In the genomic region with DNA sequence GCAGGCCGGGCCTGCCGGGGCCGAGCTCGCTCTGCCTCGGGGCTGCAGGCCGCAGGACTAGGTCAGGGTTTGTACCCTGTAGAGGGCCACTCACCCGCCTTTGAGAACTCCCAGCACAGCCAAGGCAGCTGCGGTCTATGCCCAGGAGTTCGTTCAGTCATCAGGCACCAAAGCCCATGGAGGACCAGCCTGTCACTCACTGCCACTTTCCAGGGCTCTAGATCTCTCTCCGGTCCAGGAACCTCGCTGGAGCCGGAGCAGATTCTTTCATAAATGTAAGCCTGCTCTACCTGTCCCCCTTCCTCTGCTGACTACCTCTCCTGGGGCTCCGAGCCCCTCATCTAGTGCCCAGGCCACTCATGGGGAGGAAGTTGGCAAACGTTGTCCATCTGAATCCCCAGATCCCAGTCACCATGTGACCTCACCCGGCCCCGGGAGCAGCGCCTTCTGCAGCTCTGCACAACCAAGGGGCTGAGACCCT, we compare ENCODE assay signal across 8 mouse cellular contexts. TPM values are rescaled to one million over a fixed set of nuclear protein-coding genes. Genes with fewer than 3 reads are reported as not detected.
A peak's percentile ranks its signal among the peaks of the same experiment; 100 is the strongest.
DNase-seq lines count a peak whose midpoint lies in the region; ATAC-seq lines count a peak whose summit lies in the region.

No protein-coding gene starts in this region.

- peaks cover 16% of the 10 kb centered on the region for H3K4me1 ChIP-seq in forebrain, embryonic 16.5 days (replicated peaks; ENCODE audit: control insufficient read depth, insufficient read depth, low read length)
- H3K4me1 ChIP-seq in liver, embryonic 11.5 days (replicated peaks; ENCODE audit: control insufficient read depth, insufficient read depth, low read length), result peaks cover 19% of the 10 kb centered on the region

- peaks cover 30% of the 10 kb centered on the region for H3K36me3 ChIP-seq in forebrain, embryonic 16.5 days (ENCODE audit: control insufficient read depth, insufficient read depth)
- peaks cover 39% of the 10 kb centered on the region for H3K36me3 ChIP-seq in liver, embryonic 11.5 days (ENCODE audit: control insufficient read depth, insufficient read depth, low read length)

- peak overlapping the region; percentile 85 for H3K4me2 ChIP-seq in forebrain, embryonic 16.5 days (ENCODE audit: low read length)
- H3K4me2 ChIP-seq in liver, embryonic 11.5 days, result peak overlapping the region; percentile 98

- peak overlapping the region; percentile 68 for H3K4me3 ChIP-seq in forebrain, embryonic 16.5 days (replicated peaks; ENCODE audit: low read length)
- peak overlapping the region; percentile 94 for H3K4me3 ChIP-seq in liver, embryonic 11.5 days (ENCODE audit: low read depth, low read length)

- H3K9ac ChIP-seq in forebrain, embryonic 16.5 days (replicated peaks; ENCODE audit: low read depth, low read length), result peak overlapping the region; percentile 68
- H3K9ac ChIP-seq in liver, embryonic 11.5 days (ENCODE audit: low read depth, low read length), result peak overlapping the region; percentile 90

- under 1% methylated on average over 17 of the region's 17 CpGs for WGBS in forebrain, embryonic 16.5 days
- WGBS in liver, embryonic 11.5 days, result 16% methylated on average over 17 of the region's 17 CpGs

- H3K27me3 ChIP-seq in forebrain, embryonic 16.5 days (replicated peaks; ENCODE audit: control insufficient read depth, insufficient read depth, low read length), result no peaks in the 10 kb centered on the region
- no peaks in the 10 kb centered on the region for H3K27me3 ChIP-seq in liver, embryonic 11.5 days (replicated peaks; ENCODE audit: control insufficient read depth, insufficient read depth, low read length)

- no peaks in the 10 kb centered on the region for H3K9me3 ChIP-seq in forebrain, embryonic 16.5 days (ENCODE audit: control insufficient read depth, low read length)
- no peaks in the 10 kb centered on the region for H3K9me3 ChIP-seq in liver, embryonic 11.5 days (ENCODE audit: control insufficient read depth, low read length)

- no peak for ATAC-seq in forebrain, embryonic 16.5 days
- no peak for ATAC-seq in liver, embryonic 11.5 days (replicated peaks; ENCODE audit: low FRiP score)

- H3K27ac ChIP-seq in forebrain, embryonic 16.5 days (ENCODE audit: low read length), result peak overlapping the region; percentile 56
- peak overlapping the region; percentile 55 for H3K27ac ChIP-seq in liver, embryonic 11.5 days (ENCODE audit: low read depth, low read length)

- DNase-seq in kidney, adult 18-20 months, result peak; percentile 33
- no peak for DNase-seq in kidney, postnatal 14 days
- DNase-seq in adrenal gland, postnatal 14 days, result peak; percentile 47
- no peak for DNase-seq in liver, embryonic 11.5 days (ENCODE audit: low spot score)
- peak; percentile 63 for DNase-seq in retina, postnatal 1 day
- no peak for DNase-seq in right cerebral cortex, postnatal 36 days (ENCODE audit: low spot score in 2 of 2)
- DNase-seq in left cerebral cortex, adult 11 months (ENCODE audit: low spot score), result no peak

RNA-seq across cellular contexts. Expression of gene Plekhn1, which starts 0.6 kb away (rescaled TPM):
- total RNA-seq in adrenal gland, postnatal 14 days (2021), result 15.7 TPM in 2 replicates
- polyA plus RNA-seq in forebrain, embryonic 16.5 days (2015; fragmentation: Nextera tagmentation; extraction: Ambion mirVana), result 27.6 and 31.9 TPM in 2 replicates
- 9.1 and 11.8 TPM in 2 replicates for polyA plus RNA-seq in liver, embryonic 11.5 days (2014; fragmentation: Nextera tagmentation; extraction: Ambion mirVana)

RNA-seq across cellular contexts. Expression of gene Noc2l, which starts 1.7 kb away (rescaled TPM):
- 42.5 and 48.9 TPM in 2 replicates for total RNA-seq in adrenal gland, postnatal 14 days (2021)
- polyA plus RNA-seq in forebrain, embryonic 16.5 days (2015; fragmentation: Nextera tagmentation; extraction: Ambion mirVana), result 55.3 and 61.4 TPM in 2 replicates
- polyA plus RNA-seq in liver, embryonic 11.5 days (2014; fragmentation: Nextera tagmentation; extraction: Ambion mirVana), result 152 and 155 TPM in 2 replicates

RNA-seq across cellular contexts. Expression of gene Perm1, which starts 18.4 kb away (rescaled TPM):
- total RNA-seq in adrenal gland, postnatal 14 days (2021), result 14.2 and 16.2 TPM in 2 replicates
- 1.7 and 1.8 TPM in 2 replicates for polyA plus RNA-seq in forebrain, embryonic 16.5 days (2015; fragmentation: Nextera tagmentation; extraction: Ambion mirVana)
- polyA plus RNA-seq in liver, embryonic 11.5 days (2014; fragmentation: Nextera tagmentation; extraction: Ambion mirVana), result 0.25 TPM in 2 replicates

RNA-seq across cellular contexts. Expression of gene Samd11, which starts 21.4 kb away (rescaled TPM):
- 2.5 and 3.6 TPM in 2 replicates for total RNA-seq in adrenal gland, postnatal 14 days (2021)
- polyA plus RNA-seq in forebrain, embryonic 16.5 days (2015; fragmentation: Nextera tagmentation; extraction: Ambion mirVana), result 0.83 and 2.2 TPM in 2 replicates
- polyA plus RNA-seq in liver, embryonic 11.5 days (2014; fragmentation: Nextera tagmentation; extraction: Ambion mirVana), result 8.9 and 9.7 TPM in 2 replicates

RNA-seq across cellular contexts. Expression of gene AW011738, which starts 31.0 kb away (rescaled TPM):
- total RNA-seq in adrenal gland, postnatal 14 days (2021), result 3.9 and 4.7 TPM in 2 replicates
- 3.3 and 4.0 TPM in 2 replicates for polyA plus RNA-seq in forebrain, embryonic 16.5 days (2015; fragmentation: Nextera tagmentation; extraction: Ambion mirVana)
- 0.08 and 0.73 TPM in 2 replicates for polyA plus RNA-seq in liver, embryonic 11.5 days (2014; fragmentation: Nextera tagmentation; extraction: Ambion mirVana)

Comparison
In these comparisons a context has a peak if more than half of its experiments do, and no peak if none do; other contexts are left out.
1. DNase-seq: peak in kidney, adult 18-20 months (single experiment), adrenal gland, postnatal 14 days (single experiment) and retina, postnatal 1 day (single experiment); none in kidney, postnatal 14 days (single experiment), liver, embryonic 11.5 days (single experiment), right cerebral cortex, postnatal 36 days (0 of 2) and left cerebral cortex, adult 11 months (single experiment).